Mouse (Mus musculus) bone marrow, adult 2 months (tissue): ENCODE measurements around the gene Zgrf1.
A peak's percentile ranks its signal among the peaks of the same experiment; 100 is the strongest.

Experiments used
- CTCF ChIP-seq: fragments of 200-500 bp; IDR thresholded peaks from 2 replicates; pipeline ENCODE4 v1.5.1; 2011; ENCODE audit warnings: low read length, control low read depth; ENCODE audit not compliant: control insufficient read depth, insufficient read depth
- POLR2A ChIP-seq: fragments of 200-500 bp; IDR thresholded peaks from 2 replicates; pipeline ENCODE4 v1.6.1; 2011; ENCODE audit warnings: low read depth, mild to moderate bottlenecking, control low read depth, low read length, borderline replicate concordance; ENCODE audit not compliant: control insufficient read depth

GRCm38 (mm10) chr3:127634101-127634983 lies 81.1 kb downstream of the Zgrf1 start:
- peak; percentile 80 for TF ChIP-seq CTCF
- no peak for TF ChIP-seq POLR2A
